Mouse (Mus musculus) liver, postnatal 0 days (tissue): ENCODE data around the gene Bcl10. TPM values are rescaled to one million over a fixed set of nuclear protein-coding genes. Genes with fewer than 3 reads are reported as not detected.
A peak's percentile ranks its signal among the peaks of the same experiment; 100 is the strongest.
"Not testable (repeated sequence)": the region's sequence is repeated elsewhere in the genome, so short reads cannot be mapped to it uniquely, and the experiment has no call there.

ENCODE experiments used
- ATAC-seq: fragments of 200-750 bp; cut with Nextera tagmentation; 2 replicates; pipeline ENCODE4 v1.8.0; 2017; ENCODE audit warnings: mild to moderate bottlenecking, moderate library complexity
- DNase-seq: peaks from one replicate; pipeline ENCODE4 v3.0.0-alpha.2; 2016
- H3K27ac ChIP-seq: fragments of 300-500 bp; sonication (generic); 2 replicates; pipeline ENCODE4 v1.5.1; 2014; ENCODE audit warnings: antibody characterized with exemption, moderate library complexity, mild to moderate bottlenecking, low read depth
- H3K27me3 ChIP-seq: fragments of 300-500 bp; sonication (generic); 2 replicates; pipeline ENCODE4 v1.6.1; 2014; ENCODE audit warnings: low read length, control low read depth, mixed read lengths; ENCODE audit not compliant: insufficient read depth
- H3K36me3 ChIP-seq: fragments of 300-500 bp; sonication (generic); replicated peaks from 2 replicates; pipeline ENCODE4 v1.6.1; 2014; ENCODE audit warnings: mild to moderate bottlenecking, control low read depth, low read length, moderate library complexity, mixed read lengths; ENCODE audit not compliant: insufficient read depth
- H3K4me1 ChIP-seq: fragments of 300-500 bp; sonication (generic); 2 replicates; pipeline ENCODE4 v1.6.1; 2014; ENCODE audit warnings: antibody characterized with exemption, mild to moderate bottlenecking, control low read depth; ENCODE audit not compliant: insufficient read depth
- H3K4me2 ChIP-seq: fragments of 300-500 bp; sonication (generic); 2 replicates; pipeline ENCODE4 v1.6.1; 2014; ENCODE audit warnings: low read depth, mild to moderate bottlenecking, low read length, moderate library complexity, mixed read lengths
- H3K4me3 ChIP-seq: fragments of 300-500 bp; sonication (generic); 2 replicates; pipeline ENCODE4 v1.5.1; 2014; ENCODE audit warnings: low read depth, low read length
- H3K9ac ChIP-seq: fragments of 300-500 bp; sonication (generic); replicated peaks from 2 replicates; pipeline ENCODE4 v1.6.1; 2014; ENCODE audit warnings: mild to moderate bottlenecking, moderate library complexity
- H3K9me3 ChIP-seq: fragments of 300-500 bp; sonication (generic); 2 replicates; pipeline ENCODE4 v1.6.1; 2016; ENCODE audit warnings: mild to moderate bottlenecking, control low read depth, low read length, mixed read lengths
- CTCF ChIP-seq: sonication (generic); IDR thresholded peaks from 2 replicates; pipeline ENCODE4 v1.5.1; 2016; ENCODE audit warnings: antibody characterized with exemption, low read depth
- EP300 ChIP-seq: IDR thresholded peaks from 2 replicates; pipeline ENCODE4 v1.6.1; 2016; ENCODE audit warnings: antibody characterized with exemption, low read depth, mild to moderate bottlenecking
- WGBS: fragments of 180-500 bp; shearing (Covaris S2); extraction: QIAGEN DNeasy Blood & Tissue Kit; methylation state at CpG from one replicate; pipeline ENCODE4 v1.1.7; 2014; ENCODE audit not compliant: insufficient replicate concordance; 5-methylcytosine and 5-hydroxymethylcytosine counted together
- polyA plus RNA-seq: library from polyadenylated mRNA; unstranded; fragments of >200 nt; fragmentation: Nextera tagmentation; extraction: Ambion mirVana; gene quantifications from 2 replicates; pipeline ENCODE4 v1.2.1, GENCODE M21; 2015

Bcl10 gene
- polyA plus RNA-seq, 1 experiment from 2014 or later: 20.9 TPM

DNA sequence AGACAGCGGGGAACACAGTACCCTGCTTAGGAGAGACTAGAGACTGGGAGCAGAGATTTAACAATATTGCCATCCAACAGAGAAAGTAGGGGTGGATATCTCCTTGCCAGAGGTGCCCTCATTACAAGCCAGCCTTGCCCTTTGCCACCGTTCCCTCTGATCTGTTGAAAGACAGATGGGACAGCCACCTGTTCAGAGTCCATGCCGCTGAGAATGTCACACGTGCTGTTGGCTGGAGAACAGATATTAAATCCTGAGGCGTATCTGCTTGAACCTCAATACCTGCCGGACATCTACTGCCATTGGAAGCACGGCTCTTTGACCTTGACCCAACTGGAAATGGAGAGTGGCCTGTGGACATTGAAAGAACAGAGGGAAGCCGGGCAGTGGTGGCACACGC, 16.0 kb upstream of the Bcl10 start:
- no peak for DNase-seq

GRCm38 (mm10) chr3:145912512-145912911, 10.1 kb upstream of the Bcl10 start:
- Histone ChIP-seq H3K9ac (no peak overlapping the region), H3K27ac (no peak overlapping the region), H3K9me3 (no peaks in the 10 kb centered on the region), H3K4me3 (no peak overlapping the region), H3K4me2 (peak overlapping the region; percentile 30; the same call in 1 of the 2 replicates), H3K36me3 (no peaks in the 10 kb centered on the region), H3K4me1 (peaks cover 12% of the 10 kb centered on the region; the same call in 1 of the 2 replicates), H3K27me3 (no peaks in the 10 kb centered on the region)
- DNase-seq (no peak), ATAC-seq (peak; percentile 62)
- 61% methylated on average over 7 of the region's 7 CpGs for WGBS
- TF ChIP-seq CTCF: no peak
- TF ChIP-seq EP300: no peak

More for the DNA sequence above, 16.0 kb upstream of the Bcl10 start:
- Histone ChIP-seq H3K9me3 (no peaks in the 10 kb centered on the region), H3K36me3 (no peaks in the 10 kb centered on the region), H3K4me2 (no peak overlapping the region), H3K27ac (no peak overlapping the region), H3K4me3 (no peak overlapping the region), H3K4me1 (no peaks in the 10 kb centered on the region), H3K27me3 (no peaks in the 10 kb centered on the region), H3K9ac (no peak overlapping the region)
- WGBS: 77% methylated on average over 9 of the region's 9 CpGs
- no peak for TF ChIP-seq CTCF
- TF ChIP-seq EP300: no peak
- ATAC-seq: peak; percentile 64

DNA sequence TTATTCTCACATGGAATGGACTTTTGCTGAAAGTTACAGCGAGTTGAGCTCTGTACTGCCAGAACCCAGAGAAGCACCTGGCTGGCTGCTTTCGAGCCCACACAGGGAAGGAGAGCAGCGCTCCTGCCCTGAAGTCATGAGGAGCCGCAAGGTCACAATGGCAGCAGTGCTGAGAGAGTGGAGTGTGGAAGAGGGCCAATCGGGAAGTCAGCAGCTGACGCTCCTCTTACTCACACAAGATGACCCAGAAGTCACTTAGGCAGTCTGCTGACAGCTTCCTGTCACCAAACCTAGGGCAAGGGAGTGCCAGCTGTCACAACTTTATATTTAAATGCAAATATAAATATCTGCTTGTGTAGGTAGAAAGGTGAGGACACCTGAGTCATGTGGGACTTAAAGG, 9.3 kb upstream of the Bcl10 start:
- H3K9me3 ChIP-seq: 0 out of 2 replicates have a peak, but pooled peaks cover 1% of the 10 kb centered on the region
- no peak for DNase-seq
- H3K4me1 ChIP-seq: peaks cover 12% of the 10 kb centered on the region; the same call in 1 of the 2 replicates
- no peak overlapping the region for H3K9ac ChIP-seq
- TF ChIP-seq EP300 (no peak), CTCF (no peak)
- 0 out of 2 replicates have a peak, but pooled peaks have one; percentile 20 for ATAC-seq
- H3K36me3 ChIP-seq: no peaks in the 10 kb centered on the region
- no peak overlapping the region for H3K4me3 ChIP-seq
- no peak overlapping the region for H3K4me2 ChIP-seq
- no peaks in the 10 kb centered on the region for H3K27me3 ChIP-seq
- no peak overlapping the region for H3K27ac ChIP-seq
- WGBS: 64% methylated on average over 6 of the region's 6 CpGs

DNA sequence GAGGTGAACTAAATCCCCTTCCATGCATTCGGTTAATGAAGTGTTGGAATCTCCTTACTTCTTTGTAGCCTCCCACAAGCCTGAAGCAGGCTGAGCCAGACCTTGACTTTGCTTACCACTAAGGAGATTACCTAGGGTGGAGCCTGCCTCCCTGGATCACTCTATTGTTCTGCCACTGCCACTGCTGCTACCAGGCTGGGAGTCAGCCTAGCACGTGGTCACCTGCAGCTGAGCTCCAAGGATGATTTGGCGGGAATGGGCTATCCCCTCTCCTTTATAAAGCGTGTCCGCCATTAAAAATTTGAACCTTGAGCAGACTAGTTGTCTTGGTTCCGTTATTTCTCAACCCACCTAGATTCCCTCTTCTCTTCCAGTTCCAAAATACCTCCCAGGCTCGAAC, 8.7 kb upstream of the Bcl10 start:
- ATAC-seq, H3K9me3 ChIP-seq, H3K4me2 ChIP-seq, H3K27ac ChIP-seq, H3K9ac ChIP-seq, H3K36me3 ChIP-seq, DNase-seq, H3K4me3 ChIP-seq, H3K27me3 ChIP-seq: not testable (repeated sequence)
- H3K4me1 ChIP-seq: peaks cover 12% of the 10 kb centered on the region; the same call in 1 of the 2 replicates
- WGBS: 74% methylated on average over 7 of the region's 7 CpGs

DNA sequence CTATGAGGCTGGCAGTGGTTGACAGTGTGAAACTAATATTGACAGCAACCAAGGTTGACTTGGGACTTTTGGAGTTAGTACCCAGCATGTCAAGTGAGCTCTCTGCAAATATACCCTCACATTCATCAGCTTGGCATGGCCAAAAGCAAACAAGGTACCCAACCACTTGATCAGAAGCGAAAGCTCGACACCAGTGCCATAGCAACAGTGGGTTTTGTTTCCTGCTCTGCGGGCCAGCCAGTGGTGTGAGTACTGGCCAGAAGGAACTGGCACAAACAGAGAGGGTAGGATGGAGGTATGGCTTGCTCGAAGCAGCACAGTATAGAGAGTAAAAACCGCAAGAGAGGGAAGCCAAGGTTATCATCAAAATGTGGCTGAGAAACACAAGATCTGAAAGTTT, 6.2 kb upstream of the Bcl10 start:
- no peak for ATAC-seq
- TF ChIP-seq CTCF: no peak
- TF ChIP-seq EP300: no peak
- 73% methylated on average over 5 of the region's 5 CpGs for WGBS
- H3K27me3 ChIP-seq: no peaks in the 10 kb centered on the region
- 0 out of 2 replicates have a peak, but pooled peaks cover 4% of the 10 kb centered on the region for H3K9me3 ChIP-seq
- no peak overlapping the region for H3K4me3 ChIP-seq
- no peak overlapping the region for H3K9ac ChIP-seq
- peaks cover 12% of the 10 kb centered on the region; the same call in 1 of the 2 replicates for H3K4me1 ChIP-seq
- H3K27ac ChIP-seq: no peak overlapping the region
- no peaks in the 10 kb centered on the region for H3K36me3 ChIP-seq
- no peak overlapping the region for H3K4me2 ChIP-seq
- no peak for DNase-seq

DNA sequence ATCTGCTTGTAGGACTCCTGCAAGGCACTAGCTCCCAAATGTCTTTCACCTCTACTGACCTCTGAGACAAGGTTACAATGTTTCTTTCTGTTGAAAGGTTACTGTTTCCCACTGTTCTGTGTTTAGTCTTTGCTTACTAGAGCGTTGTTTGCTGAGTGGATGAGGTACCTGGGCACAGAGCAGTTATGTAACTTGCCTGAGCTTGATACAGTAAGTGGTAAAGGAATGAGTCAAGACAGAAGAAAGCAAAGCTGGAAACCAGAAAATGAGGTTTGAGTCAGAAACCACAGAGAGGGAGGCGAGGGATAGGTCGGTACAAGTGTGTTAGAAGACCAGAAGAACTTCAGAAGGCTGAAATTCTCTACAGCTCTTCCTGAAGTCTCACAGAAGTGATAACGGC, 5.8 kb upstream of the Bcl10 start:
- no peak overlapping the region for H3K4me3 ChIP-seq
- H3K27me3 ChIP-seq: no peaks in the 10 kb centered on the region
- no peak for ATAC-seq
- H3K4me2 ChIP-seq: no peak overlapping the region
- peaks cover 10% of the 10 kb centered on the region; the same call in 1 of the 2 replicates for H3K4me1 ChIP-seq
- no peak overlapping the region for H3K27ac ChIP-seq
- 0 out of 2 replicates have a peak, but pooled peaks cover 4% of the 10 kb centered on the region for H3K9me3 ChIP-seq
- 67% methylated on average over 4 of the region's 4 CpGs for WGBS
- DNase-seq: no peak
- no peak overlapping the region for H3K9ac ChIP-seq
- no peak for TF ChIP-seq EP300
- TF ChIP-seq CTCF: no peak
- no peaks in the 10 kb centered on the region for H3K36me3 ChIP-seq
